Mouse (Mus musculus) hindbrain, embryonic 10.5 days (tissue): ENCODE data around the gene Rdh19. TPM values are rescaled to one million over a fixed set of nuclear protein-coding genes. Genes with fewer than 3 reads are reported as not detected.

Experiments used
- polyA plus RNA-seq: library from polyadenylated mRNA; unstranded; fragments of >200 nt; fragmentation: Nextera tagmentation; extraction: Ambion mirVana; gene quantifications from 2 replicates; pipeline ENCODE4 v1.2.1, GENCODE M21; 2016

Rdh19 gene
- polyA plus RNA-seq, 1 experiment from 2014 or later = not detected

Other genes with a start within 250 kb of the Rdh19 start
- 55.7 and 71.7 TPM in 2 replicates for gene Lrp1, start 228.8 kb upstream of the Rdh19 start, polyA plus RNA-seq
- gene Stat6, start 206.9 kb upstream of the Rdh19 start, polyA plus RNA-seq = 8.9 and 9.5 TPM in 2 replicates
- gene Nemp1, start 183.0 kb upstream of the Rdh19 start, polyA plus RNA-seq = 7.7 and 10.2 TPM in 2 replicates
- gene Nab2, start 181.4 kb upstream of the Rdh19 start, polyA plus RNA-seq = 6.6 and 6.8 TPM in 2 replicates
- 0.37 and 0.51 TPM in 2 replicates for gene Myo1a, start 144.8 kb upstream of the Rdh19 start, polyA plus RNA-seq
- gene Tac2, start 125.5 kb upstream of the Rdh19 start, polyA plus RNA-seq = not detected in 2 replicates
- gene Zbtb39, start 110.4 kb upstream of the Rdh19 start, polyA plus RNA-seq = 4.4 and 4.7 TPM in 2 replicates
- 0.43 and 0.52 TPM in 2 replicates for gene Gpr182, start 98.2 kb upstream of the Rdh19 start, polyA plus RNA-seq
- not detected in 2 replicates for gene Rdh1, start 90.2 kb upstream of the Rdh19 start, polyA plus RNA-seq
- gene Rdh16f1, start 90.1 kb upstream of the Rdh19 start, polyA plus RNA-seq = 0.11 TPM in 1 of 2 replicates, not detected in the other
- gene Rdh9, start 73.5 kb upstream of the Rdh19 start, polyA plus RNA-seq = not detected in 2 replicates
- not detected in 2 replicates for gene Rdh16, start 48.8 kb upstream of the Rdh19 start, polyA plus RNA-seq
- not detected in 2 replicates for gene Rdh16f2, start 16.5 kb downstream of the Rdh19 start, polyA plus RNA-seq
- not detected in 2 replicates for gene Rdh7, start 38.9 kb downstream of the Rdh19 start, polyA plus RNA-seq
- not detected in 2 replicates for gene Sdr9c7, start 48.6 kb downstream of the Rdh19 start, polyA plus RNA-seq
- gene Hsd17b6, start 157.7 kb downstream of the Rdh19 start, polyA plus RNA-seq = not detected in 2 replicates
- gene Prim1, start 165.2 kb downstream of the Rdh19 start, polyA plus RNA-seq = 82.4 and 108 TPM in 2 replicates
- 790 and 883 TPM in 2 replicates for gene Naca, start 185.6 kb downstream of the Rdh19 start, polyA plus RNA-seq
- 544 and 661 TPM in 2 replicates for gene Ptges3, start 209.0 kb downstream of the Rdh19 start, polyA plus RNA-seq
- gene Atp5b, start 233.3 kb downstream of the Rdh19 start, polyA plus RNA-seq = 2,236 and 2,265 TPM in 2 replicates
- gene Baz2a, start 241.6 kb downstream of the Rdh19 start, polyA plus RNA-seq = 16.2 and 17.0 TPM in 2 replicates